Mouse (Mus musculus) heart, postnatal 0 days (tissue): ENCODE results near the gene Grm8.

Experiments
- CTCF ChIP-seq: IDR thresholded peaks from 2 replicates; pipeline ENCODE4 v1.5.1; 2016; ENCODE audit warnings: antibody characterized with exemption, control low read depth, low read depth
- EP300 ChIP-seq: IDR thresholded peaks from 2 replicates; pipeline ENCODE4 v1.6.1; 2016; ENCODE audit warnings: antibody characterized with exemption, low read depth

- TF ChIP-seq CTCF: no peak
- TF ChIP-seq EP300: no peak
Measured at GRCm38 (mm10) chr6:28092511-28092910, 42.5 kb downstream of the Grm8 start.
